Mouse (Mus musculus) spleen, adult 2 months (tissue): ENCODE results near the gene Ccser1. TPM values are rescaled to one million over a fixed set of nuclear protein-coding genes. Genes with fewer than 3 reads are reported as not detected.

Source experiments
- DNase-seq, 2 experiments: peaks; one replicate each; pipeline versions ENCODE4 v3.0.0 to v3.0.0-alpha.2; 2012 to 2021; ENCODE audit warnings: low spot score in 2 of 2, low read depth in 1 of 2
- H3K27ac ChIP-seq: fragments of 200-500 bp; 2 replicates; pipeline ENCODE4 v1.5.1; 2012; ENCODE audit warnings: low read length, inconsistent platforms; ENCODE audit not compliant: insufficient read depth
- H3K27me3 ChIP-seq: fragments of 200-500 bp; 2 replicates; pipeline ENCODE4 v1.6.1; 2012; ENCODE audit warnings: mild to moderate bottlenecking, moderate library complexity, low read length, inconsistent platforms; ENCODE audit not compliant: control insufficient read depth, insufficient read depth
- H3K36me3 ChIP-seq: fragments of 200-500 bp; 2 replicates; pipeline ENCODE4 v1.6.1; 2012; ENCODE audit warnings: mild to moderate bottlenecking, low read length, inconsistent platforms; ENCODE audit not compliant: control insufficient read depth, insufficient read depth
- H3K4me1 ChIP-seq: fragments of 200-500 bp; 2 replicates; pipeline ENCODE4 v1.6.1; 2011; ENCODE audit warnings: inconsistent platforms; ENCODE audit not compliant: control insufficient read depth, insufficient read depth, insufficient read length
- H3K4me3 ChIP-seq: fragments of 200-500 bp; 2 replicates; pipeline ENCODE4 v1.5.1; 2011; ENCODE audit warnings: mild to moderate bottlenecking, inconsistent platforms; ENCODE audit not compliant: insufficient read depth, insufficient read length; ENCODE audit errors: extremely low read depth
- CTCF ChIP-seq: fragments of 200-500 bp; IDR thresholded peaks from 2 replicates; pipeline ENCODE4 v1.5.1; 2011; ENCODE audit warnings: mild to moderate bottlenecking, inconsistent platforms; ENCODE audit not compliant: insufficient read depth, insufficient read length, insufficient replicate concordance; ENCODE audit errors: extremely low read depth
- POLR2A ChIP-seq: fragments of 200-500 bp; IDR thresholded peaks from 2 replicates; pipeline ENCODE4 v1.6.1; 2011; ENCODE audit warnings: low read depth, low read length, inconsistent platforms
- WGBS: fragments of 180-500 bp; shearing (Covaris S2); methylation state at CpG from one replicate; pipeline ENCODE4 v1.1.7; 2018; 5-methylcytosine and 5-hydroxymethylcytosine counted together
- polyA plus RNA-seq: library from polyadenylated mRNA; depleted of rRNA; stranded (reverse); fragments of >200 nt; gene quantifications from 2 replicates; pipeline ENCODE4 v1.2.3, GENCODE M21; 2012

Gene Ccser1
- polyA plus RNA-seq, 1 experiment = 0.82 TPM

DNA sequence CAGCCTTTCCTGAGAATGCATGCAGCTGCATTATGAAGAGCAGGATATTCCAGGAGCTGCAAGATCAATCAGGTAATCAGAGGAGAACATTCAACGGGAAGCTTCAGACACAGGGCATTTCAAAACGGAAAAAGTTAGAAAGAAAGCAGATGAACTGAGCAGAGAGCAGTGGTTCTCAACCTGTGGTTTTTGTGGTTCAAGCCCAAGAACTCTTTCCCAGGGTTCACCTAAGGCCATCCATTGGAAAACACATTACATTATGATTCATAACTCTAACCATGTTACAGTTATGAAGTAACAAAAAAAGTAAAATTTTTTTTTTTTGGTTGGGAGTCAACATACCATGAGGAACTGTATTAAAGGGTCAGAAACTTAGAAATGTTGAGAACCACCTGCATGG is 37.6 kb downstream of the Ccser1 start:
- DNase-seq = no peak
- Histone ChIP-seq H3K4me1 (no peaks in the 10 kb centered on the region), H3K27ac (no peak overlapping the region), H3K4me3 (no peak overlapping the region), H3K27me3 (no peaks in the 10 kb centered on the region), H3K36me3 (no peaks in the 10 kb centered on the region)
- TF ChIP-seq POLR2A = no peak
- TF ChIP-seq CTCF = no peak
- WGBS = 11% methylated on average over 2 of the region's 2 CpGs

DNA sequence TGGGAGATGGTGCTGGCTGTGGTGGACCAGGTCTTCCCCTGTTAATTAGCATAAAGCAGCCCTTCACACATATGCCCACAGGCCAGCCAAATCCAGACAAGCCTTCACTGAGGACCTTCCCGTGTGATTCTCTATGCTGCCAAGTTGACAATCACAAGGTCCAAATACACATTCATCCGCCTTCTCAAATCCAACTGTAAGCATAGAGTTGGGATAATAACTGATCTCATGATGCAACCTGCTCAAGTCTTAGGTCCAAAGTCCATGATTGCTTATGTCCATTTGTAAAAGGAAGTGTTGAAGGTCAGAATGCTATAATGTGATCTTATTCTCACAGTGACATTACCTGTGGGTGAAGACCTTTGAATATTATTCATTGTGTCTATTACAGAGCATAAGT is 43.4 kb downstream of the Ccser1 start:
- 85% methylated on average over 2 of the region's 2 CpGs for WGBS
- H3K36me3 ChIP-seq = no peaks in the 10 kb centered on the region
- no peak for TF ChIP-seq POLR2A
- TF ChIP-seq CTCF = no peak
- H3K4me3 ChIP-seq = no peak overlapping the region
- H3K4me1 ChIP-seq = no peaks in the 10 kb centered on the region
- H3K27ac ChIP-seq = no peak overlapping the region
- no peaks in the 10 kb centered on the region for H3K27me3 ChIP-seq
- DNase-seq = no peak

GRCm38 (mm10) chr6:61225302-61225701 is 45.2 kb downstream of the Ccser1 start:
- Histone ChIP-seq H3K4me1 (no peaks in the 10 kb centered on the region), H3K4me3 (no peak overlapping the region), H3K36me3 (no peaks in the 10 kb centered on the region), H3K27ac (no peak overlapping the region), H3K27me3 (no peaks in the 10 kb centered on the region)
- TF ChIP-seq CTCF (no peak), POLR2A (no peak)
- DNase-seq = no peak

- DNase-seq = no peak
- Histone ChIP-seq H3K27ac (no peak overlapping the region), H3K4me3 (no peak overlapping the region), H3K4me1 (no peaks in the 10 kb centered on the region), H3K27me3 (no peaks in the 10 kb centered on the region), H3K36me3 (no peaks in the 10 kb centered on the region)
- whole genome bisulfite sequencing = 80% methylated on average over 5 of the region's 5 CpGs
- TF ChIP-seq CTCF (no peak), POLR2A (no peak)
Observed at GRCm38 (mm10) chr6:61230058-61230718, 50.1 kb downstream of the Ccser1 start.

- H3K27ac ChIP-seq = no peak overlapping the region
- 86% methylated on average over 5 of the region's 5 CpGs for WGBS
- H3K4me3 ChIP-seq = no peak overlapping the region
Observed at GRCm38 (mm10) chr6:61233060-61233459, 52.9 kb downstream of the Ccser1 start.

GRCm38 (mm10) chr6:61233548-61234187 is 53.5 kb downstream of the Ccser1 start:
- Histone ChIP-seq H3K27ac (no peak overlapping the region), H3K4me3 (no peak overlapping the region), H3K36me3 (no peaks in the 10 kb centered on the region), H3K27me3 (no peaks in the 10 kb centered on the region), H3K4me1 (no peaks in the 10 kb centered on the region)
- WGBS = 82% methylated on average over 5 of the region's 5 CpGs
- TF ChIP-seq CTCF (no peak), POLR2A (no peak)
- DNase-seq = no peak

More at GRCm38 (mm10) chr6:61233060-61233459, 52.9 kb downstream of the Ccser1 start:
- TF ChIP-seq POLR2A = no peak
- no peak for TF ChIP-seq CTCF
- DNase-seq = no peak
- Histone ChIP-seq H3K36me3 (no peaks in the 10 kb centered on the region), H3K27me3 (no peaks in the 10 kb centered on the region), H3K4me1 (no peaks in the 10 kb centered on the region)

- 80% methylated on average over 2 of the region's 2 CpGs for WGBS
- Histone ChIP-seq H3K27ac (no peak overlapping the region), H3K4me1 (no peaks in the 10 kb centered on the region), H3K4me3 (no peak overlapping the region), H3K27me3 (no peaks in the 10 kb centered on the region), H3K36me3 (no peaks in the 10 kb centered on the region)
- TF ChIP-seq CTCF (no peak), POLR2A (no peak)
- no peak for DNase-seq
Observed at GRCm38 (mm10) chr6:61240618-61241017, 60.5 kb downstream of the Ccser1 start.
